Mouse (Mus musculus) liver, postnatal 0 days (tissue): ENCODE results near the gene Slc43a1.

Source experiments
- CTCF ChIP-seq: sonication (generic); IDR thresholded peaks from 2 replicates; pipeline ENCODE4 v1.5.1; 2016; ENCODE audit warnings: antibody characterized with exemption, low read depth
- EP300 ChIP-seq: IDR thresholded peaks from 2 replicates; pipeline ENCODE4 v1.6.1; 2016; ENCODE audit warnings: antibody characterized with exemption, low read depth, mild to moderate bottlenecking

GRCm38 (mm10) chr2:84792516-84792915, 46.1 kb upstream of the Slc43a1 start:
- no peak for TF ChIP-seq EP300
- no peak for TF ChIP-seq CTCF
